Mouse (Mus musculus) G1E (cell line): Measurements from ENCODE around the gene B9d2. TPM values are rescaled to one million over a fixed set of nuclear protein-coding genes. Genes with fewer than 3 reads are reported as not detected.

Experiments used
- ATAC-seq: 2 replicates; pipeline ENCODE4 v1.8.0; 2016; ENCODE audit warnings: mild to moderate bottlenecking; ENCODE audit not compliant: insufficient number of reproducible peaks, poor library complexity, low FRiP score, severe bottlenecking; ENCODE audit errors: extremely low read depth
- DNase-seq: peaks from one replicate; pipeline ENCODE4 v3.0.0; 2012; ENCODE audit warnings: low spot score
- H3K27me3 ChIP-seq: 2 replicates; pipeline ENCODE4 v1.6.1; 2012; ENCODE audit warnings: mild to moderate bottlenecking, low read length, inconsistent platforms; ENCODE audit not compliant: insufficient read depth
- H3K36me3 ChIP-seq: replicated peaks from 2 replicates; pipeline ENCODE3; 2012; ENCODE audit warnings: mild to moderate bottlenecking, inconsistent platforms
- H3K4me1 ChIP-seq: 2 replicates; pipeline ENCODE4 v1.6.1; 2012; ENCODE audit warnings: low read depth, low read length, inconsistent platforms, mixed read lengths; ENCODE audit not compliant: insufficient read depth
- H3K4me3 ChIP-seq: 2 replicates; pipeline ENCODE4 v1.5.1; 2012; ENCODE audit warnings: low read depth, mild to moderate bottlenecking, inconsistent platforms, low read length, moderate library complexity, mixed read lengths
- H3K9me3 ChIP-seq: replicated peaks from 2 replicates; pipeline ENCODE4 v1.6.1; 2012; ENCODE audit warnings: inconsistent platforms
- CTCF ChIP-seq: IDR thresholded peaks from 2 replicates; pipeline ENCODE4 v1.5.1; 2012; ENCODE audit warnings: low read depth, low read length, inconsistent platforms, mixed read lengths
- GATA1 ChIP-seq: IDR thresholded peaks from 2 replicates; pipeline ENCODE4 v1.6.1; 2012; ENCODE audit warnings: borderline replicate concordance, low read length, inconsistent platforms, mixed read lengths
- GATA2 ChIP-seq: IDR thresholded peaks from 2 replicates; pipeline ENCODE4 v1.6.1; 2012; ENCODE audit warnings: low read depth, low read length, inconsistent platforms, borderline replicate concordance
- POLR2AphosphoS5 ChIP-seq: IDR thresholded peaks from 2 replicates; pipeline ENCODE4 v1.6.1; 2012; ENCODE audit warnings: low read depth, low read length, inconsistent platforms; ENCODE audit not compliant: insufficient replicate concordance
- TAL1 ChIP-seq: conservative IDR thresholded peaks from 2 replicates; pipeline ENCODE4 v1.6.1; 2012; ENCODE audit warnings: low read depth, low read length, inconsistent platforms, mixed read lengths
- polyA plus RNA-seq: library from polyadenylated mRNA; stranded (reverse); fragments of >175 nt; gene quantifications from 2 replicates; pipeline ENCODE4 v1.2.3, GENCODE M21; 2012
- total RNA-seq, 2 experiments: library from RNA; stranded (forward) in 1 of 2; stranded (reverse) in 1 of 2; fragments of 200-1000 nt in 1 of 2; fragments of >200 nt in 1 of 2; fragmentation: Nextera tagmentation in 1 of 2; gene quantifications; 2 replicates each; pipeline ENCODE4 v1.2.3; 2014 to 2017

Gene B9d2
- total and polyA plus RNA-seq, 3 experiments, result 26.3 to 131 (median 49.8) TPM

DNA sequence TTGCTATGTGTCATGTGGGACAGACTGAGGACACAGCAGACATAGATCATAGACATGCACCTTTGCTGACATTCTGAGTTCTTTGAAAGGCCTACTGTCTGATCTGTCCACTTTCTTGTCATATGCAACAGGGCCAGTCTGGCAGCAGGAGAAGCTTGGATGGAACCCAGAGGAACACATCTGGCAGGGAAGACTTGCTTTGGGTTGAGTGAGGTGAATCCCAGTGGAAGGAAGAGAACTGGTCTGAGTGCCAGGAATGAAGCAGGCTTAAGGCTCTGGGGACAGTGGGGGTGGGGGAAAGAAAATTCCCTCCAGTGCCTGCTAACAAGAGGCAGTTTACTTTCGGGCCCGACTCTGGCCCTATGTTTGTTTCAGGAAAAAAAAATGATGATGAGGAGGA lies 49.3 kb downstream of the B9d2 start:
- H3K36me3 ChIP-seq, result peaks cover 98% of the 10 kb centered on the region
- H3K9me3 ChIP-seq, result no peaks in the 10 kb centered on the region
- DNase-seq, result no peak
- TF ChIP-seq CTCF (no peak), GATA1 (no peak), TAL1 (no peak), GATA2 (no peak), POLR2AphosphoS5 (no peak)
- no peaks in the 10 kb centered on the region for H3K27me3 ChIP-seq
- H3K4me1 ChIP-seq, result peaks cover 38% of the 10 kb centered on the region
- no peak for ATAC-seq
- H3K4me3 ChIP-seq, result no peak overlapping the region

DNA sequence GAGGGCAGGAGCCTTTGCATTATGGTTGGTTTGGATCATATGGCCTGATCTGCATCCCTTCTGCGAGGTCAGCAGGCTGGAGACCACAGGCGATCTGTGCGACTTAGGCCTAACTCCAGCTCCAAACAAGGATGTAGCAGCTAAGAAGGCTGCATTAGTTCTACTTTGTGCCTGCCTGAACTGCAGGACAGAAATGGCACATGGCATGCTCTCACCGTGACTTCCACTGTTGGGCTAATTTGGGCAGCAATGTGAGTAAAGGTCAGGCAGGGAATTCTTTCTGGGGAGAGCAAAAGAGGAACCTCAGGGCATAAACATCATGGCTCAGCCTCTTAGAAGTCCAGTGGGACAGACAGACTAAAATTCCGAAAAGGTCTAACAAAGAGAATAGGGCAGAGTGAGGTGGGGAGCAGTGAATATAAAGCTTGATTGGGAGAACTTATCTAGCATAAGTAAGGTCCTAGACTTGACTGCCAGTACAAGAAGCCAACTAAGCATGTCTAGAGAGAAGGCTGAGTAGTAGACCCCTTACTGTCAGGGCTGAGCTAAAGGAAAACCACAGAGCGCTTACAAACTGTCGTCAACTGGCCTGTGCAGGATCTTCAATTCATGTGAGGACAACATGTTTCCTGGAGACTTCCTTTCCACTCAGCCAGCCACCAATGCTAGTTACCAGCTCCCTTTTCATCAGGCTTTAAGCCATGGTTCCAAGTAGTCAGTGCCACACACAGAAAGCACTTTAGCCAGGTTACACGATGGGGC lies 50.9 kb downstream of the B9d2 start:
- ATAC-seq (no peak), DNase-seq (no peak)
- Histone ChIP-seq H3K4me3 (no peak overlapping the region), H3K36me3 (peaks cover 98% of the 10 kb centered on the region), H3K4me1 (peaks cover 30% of the 10 kb centered on the region), H3K27me3 (no peaks in the 10 kb centered on the region), H3K9me3 (no peaks in the 10 kb centered on the region)
- TF ChIP-seq GATA2 (no peak), CTCF (no peak), TAL1 (no peak), GATA1 (no peak), POLR2AphosphoS5 (no peak)

DNA sequence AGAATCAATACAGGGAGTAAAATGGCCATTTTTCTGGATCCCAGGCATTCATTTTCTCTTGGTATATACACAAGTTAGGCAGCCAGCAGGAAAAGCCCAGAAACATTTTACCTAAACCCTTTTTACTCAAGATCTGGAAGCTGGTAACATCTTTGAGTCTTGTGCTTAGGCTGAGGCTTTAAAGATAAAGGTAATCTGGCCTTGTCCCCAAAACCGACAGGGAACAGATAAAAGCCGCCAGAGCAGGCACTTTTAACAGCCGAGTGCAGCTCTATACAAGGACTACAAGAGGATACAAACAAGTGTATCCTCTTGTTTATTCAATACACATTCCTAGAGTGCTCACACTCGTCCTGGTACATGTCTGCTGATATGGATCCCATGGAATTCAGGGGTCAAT lies 54.4 kb downstream of the B9d2 start:
- H3K27me3 ChIP-seq, result no peaks in the 10 kb centered on the region
- H3K36me3 ChIP-seq, result peaks cover 95% of the 10 kb centered on the region
- H3K9me3 ChIP-seq, result no peaks in the 10 kb centered on the region
- TF ChIP-seq POLR2AphosphoS5 (no peak), GATA1 (no peak), GATA2 (no peak), CTCF (no peak), TAL1 (no peak)
- no peak for ATAC-seq
- peaks cover 17% of the 10 kb centered on the region for H3K4me1 ChIP-seq
- H3K4me3 ChIP-seq, result no peak overlapping the region
- DNase-seq, result no peak

Other genes with a start within 250 kb of the B9d2 start
- gene Ceacam1, start 203.2 kb upstream of the B9d2 start, total RNA-seq (2014; fragmentation: Nextera tagmentation), result not detected in 2 replicates
- gene Ceacam1, start 203.2 kb upstream of the B9d2 start, total RNA-seq (2017), result 0.17 and 0.66 TPM in 2 replicates
- gene Ceacam1, start 203.2 kb upstream of the B9d2 start, polyA plus RNA-seq, result not detected in 2 replicates
- gene Ceacam2, start 140.9 kb upstream of the B9d2 start, total RNA-seq (2014; fragmentation: Nextera tagmentation), result not detected in 2 replicates
- 0.05 TPM in 1 of 2 replicates, not detected in the other for gene Ceacam2, start 140.9 kb upstream of the B9d2 start, total RNA-seq (2017)
- gene Ceacam2, start 140.9 kb upstream of the B9d2 start, polyA plus RNA-seq, result not detected in 2 replicates
- gene Erich4, start 64.9 kb upstream of the B9d2 start, total RNA-seq (2014; fragmentation: Nextera tagmentation), result not detected in 2 replicates
- gene Erich4, start 64.9 kb upstream of the B9d2 start, total RNA-seq (2017), result not detected in 2 replicates
- not detected in 2 replicates for gene Erich4, start 64.9 kb upstream of the B9d2 start, polyA plus RNA-seq
- 12.7 and 17.8 TPM in 2 replicates for gene Dmac2, start 61.4 kb upstream of the B9d2 start, total RNA-seq (2014; fragmentation: Nextera tagmentation)
- gene Dmac2, start 61.4 kb upstream of the B9d2 start, total RNA-seq (2017), result 21.3 and 24.2 TPM in 2 replicates
- 28.0 and 34.2 TPM in 2 replicates for gene Dmac2, start 61.4 kb upstream of the B9d2 start, polyA plus RNA-seq
- gene B3gnt8, start 54.1 kb upstream of the B9d2 start, total RNA-seq (2014; fragmentation: Nextera tagmentation), result 0.15 and 0.83 TPM in 2 replicates
- 0.98 and 1.1 TPM in 2 replicates for gene B3gnt8, start 54.1 kb upstream of the B9d2 start, total RNA-seq (2017)
- 1.0 and 1.3 TPM in 2 replicates for gene B3gnt8, start 54.1 kb upstream of the B9d2 start, polyA plus RNA-seq
- gene Bckdha, start 21.8 kb upstream of the B9d2 start, total RNA-seq (2014; fragmentation: Nextera tagmentation), result 6.0 and 7.8 TPM in 2 replicates
- 20.4 and 23.8 TPM in 2 replicates for gene Bckdha, start 21.8 kb upstream of the B9d2 start, total RNA-seq (2017)
- gene Bckdha, start 21.8 kb upstream of the B9d2 start, polyA plus RNA-seq, result 36.6 and 44.1 TPM in 2 replicates
- 71.6 and 84.6 TPM in 2 replicates for gene Exosc5, start 21.6 kb upstream of the B9d2 start, total RNA-seq (2014; fragmentation: Nextera tagmentation)
- 51.4 and 55.4 TPM in 2 replicates for gene Exosc5, start 21.6 kb upstream of the B9d2 start, total RNA-seq (2017)
- 367 and 471 TPM in 2 replicates for gene Exosc5, start 21.6 kb upstream of the B9d2 start, polyA plus RNA-seq
- 8.6 TPM in 1 of 2 replicates, not detected in the other for gene Tmem91, start 5.6 kb upstream of the B9d2 start, total RNA-seq (2014; fragmentation: Nextera tagmentation)
- 1.3 and 2.2 TPM in 2 replicates for gene Tmem91, start 5.6 kb upstream of the B9d2 start, total RNA-seq (2017)
- 3.6 TPM in 2 replicates for gene Tmem91, start 5.6 kb upstream of the B9d2 start, polyA plus RNA-seq
- gene Tgfb1, start 6.2 kb downstream of the B9d2 start, total RNA-seq (2014; fragmentation: Nextera tagmentation), result 390 and 397 TPM in 2 replicates
- 40.8 TPM in 2 replicates for gene Tgfb1, start 6.2 kb downstream of the B9d2 start, total RNA-seq (2017)
- gene Tgfb1, start 6.2 kb downstream of the B9d2 start, polyA plus RNA-seq, result 1,473 and 1,799 TPM in 2 replicates
- 41.2 and 52.8 TPM in 2 replicates for gene Ccdc97, start 38.3 kb downstream of the B9d2 start, total RNA-seq (2014; fragmentation: Nextera tagmentation)
- 10.7 and 11.7 TPM in 2 replicates for gene Ccdc97, start 38.3 kb downstream of the B9d2 start, total RNA-seq (2017)
- 63.1 and 65.3 TPM in 2 replicates for gene Ccdc97, start 38.3 kb downstream of the B9d2 start, polyA plus RNA-seq
- 364 and 375 TPM in 2 replicates for gene Hnrnpul1, start 74.0 kb downstream of the B9d2 start, total RNA-seq (2014; fragmentation: Nextera tagmentation)
- 106 and 116 TPM in 2 replicates for gene Hnrnpul1, start 74.0 kb downstream of the B9d2 start, total RNA-seq (2017)
- 382 and 453 TPM in 2 replicates for gene Hnrnpul1, start 74.0 kb downstream of the B9d2 start, polyA plus RNA-seq
- gene Axl, start 107.9 kb downstream of the B9d2 start, total RNA-seq (2014; fragmentation: Nextera tagmentation), result 2.5 TPM in 1 of 2 replicates, not detected in the other
- 0.11 and 0.35 TPM in 2 replicates for gene Axl, start 107.9 kb downstream of the B9d2 start, total RNA-seq (2017)
- gene Axl, start 107.9 kb downstream of the B9d2 start, polyA plus RNA-seq, result not detected in 2 replicates
- not detected in 2 replicates for gene Cyp2s1, start 136.1 kb downstream of the B9d2 start, total RNA-seq (2014; fragmentation: Nextera tagmentation)
- 0.06 and 0.11 TPM in 2 replicates for gene Cyp2s1, start 136.1 kb downstream of the B9d2 start, total RNA-seq (2017)
- gene Cyp2s1, start 136.1 kb downstream of the B9d2 start, polyA plus RNA-seq, result not detected in 2 replicates
- not detected in 2 replicates for gene Cyp2b10, start 216.8 kb downstream of the B9d2 start, total RNA-seq (2014; fragmentation: Nextera tagmentation)
- 0.35 TPM in 1 of 2 replicates, not detected in the other for gene Cyp2b10, start 216.8 kb downstream of the B9d2 start, total RNA-seq (2017)
- gene Cyp2b10, start 216.8 kb downstream of the B9d2 start, polyA plus RNA-seq, result not detected in 2 replicates